Mouse (Mus musculus) cerebellum, postnatal 10 days (tissue): ENCODE measurements around the gene Arhgef2.
A peak's percentile ranks its signal among the peaks of the same experiment; 100 is the strongest.

Source experiments
- DNase-seq, 2 experiments: peaks; one replicate each; pipeline ENCODE4 v3.0.0; 2021; ENCODE audit warnings: mixed read lengths in 2 of 2

Gene Arhgef2

DNA sequence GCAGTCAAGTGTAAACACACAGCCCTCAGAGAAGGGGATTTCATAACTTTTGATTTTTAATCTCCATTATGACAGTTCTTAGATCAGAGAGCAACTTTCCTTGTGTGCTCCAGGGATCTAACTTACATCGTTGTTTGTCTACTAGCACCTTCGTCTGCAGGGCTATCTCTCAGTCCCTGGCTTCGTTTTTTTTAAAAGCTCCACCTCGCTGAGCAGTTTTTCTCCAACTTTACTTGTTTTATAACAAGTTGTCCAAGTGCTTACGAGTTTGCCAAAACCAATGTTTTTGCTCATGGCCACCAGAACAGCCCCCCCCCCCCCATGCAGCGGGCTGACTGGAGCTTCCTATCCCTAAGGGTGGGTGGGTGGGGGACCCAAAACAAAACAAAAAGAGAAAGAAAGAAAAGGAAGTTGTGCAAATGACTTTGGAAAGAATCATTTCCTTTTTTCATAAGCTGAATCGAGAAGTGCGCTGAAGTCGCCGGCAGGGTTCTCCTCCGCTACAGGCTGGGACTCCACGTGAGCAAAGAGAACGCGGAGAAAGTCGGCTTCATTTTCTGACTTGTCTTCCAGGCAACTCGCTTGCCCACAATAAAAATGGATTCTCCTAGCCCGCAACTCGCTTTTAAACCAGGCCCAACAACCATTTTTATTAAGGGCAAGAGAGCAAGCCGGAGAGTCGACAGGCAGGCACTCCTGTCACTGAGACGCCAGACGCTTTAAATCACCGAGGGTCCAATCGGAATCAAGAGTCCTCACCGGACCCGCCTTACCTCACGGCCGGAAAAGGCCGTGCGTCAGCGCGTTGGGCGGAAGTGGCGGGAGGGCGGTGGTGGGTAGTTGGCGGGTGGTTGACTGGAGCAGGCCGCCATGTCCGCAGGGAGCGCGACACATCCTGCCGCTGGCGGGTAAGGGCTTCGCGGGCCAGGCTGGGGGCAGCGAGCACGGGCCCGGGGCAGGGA lies 79.5 kb downstream of the Arhgef2 start, which contains the start of gene Khdc4:
Gene Khdc4 (plus strand): TSS at position 824 of the 962 bp plus-strand sequence.
- peak; percentile 96 to 98 for DNase-seq

DNA sequence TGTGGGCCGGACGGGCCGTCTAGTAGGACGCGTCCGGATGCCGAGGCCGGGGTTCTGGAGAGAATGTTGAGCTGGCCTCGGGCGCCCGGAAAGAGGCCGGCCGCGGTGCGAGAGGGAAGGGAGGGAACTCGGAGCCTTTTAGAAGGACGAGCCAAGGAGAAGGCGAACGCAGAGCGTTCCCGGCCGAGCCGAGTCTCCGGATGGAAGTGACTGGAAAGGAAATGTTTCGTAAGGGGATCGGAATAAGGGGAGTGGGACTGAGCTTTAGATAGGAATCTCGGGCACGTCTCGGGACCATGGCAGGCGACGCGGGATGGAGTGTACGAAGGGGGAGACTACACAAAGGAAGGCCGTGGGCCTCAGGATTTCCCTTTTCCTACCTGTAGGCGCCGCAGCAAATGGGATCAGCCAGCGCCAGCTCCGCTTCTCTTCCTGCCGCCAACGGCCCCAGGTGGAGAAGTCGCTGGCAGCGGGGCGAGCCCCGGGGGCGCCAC lies 80.2 kb downstream of the Arhgef2 start:
- peak; percentile 76 to 77 for DNase-seq

DNA sequence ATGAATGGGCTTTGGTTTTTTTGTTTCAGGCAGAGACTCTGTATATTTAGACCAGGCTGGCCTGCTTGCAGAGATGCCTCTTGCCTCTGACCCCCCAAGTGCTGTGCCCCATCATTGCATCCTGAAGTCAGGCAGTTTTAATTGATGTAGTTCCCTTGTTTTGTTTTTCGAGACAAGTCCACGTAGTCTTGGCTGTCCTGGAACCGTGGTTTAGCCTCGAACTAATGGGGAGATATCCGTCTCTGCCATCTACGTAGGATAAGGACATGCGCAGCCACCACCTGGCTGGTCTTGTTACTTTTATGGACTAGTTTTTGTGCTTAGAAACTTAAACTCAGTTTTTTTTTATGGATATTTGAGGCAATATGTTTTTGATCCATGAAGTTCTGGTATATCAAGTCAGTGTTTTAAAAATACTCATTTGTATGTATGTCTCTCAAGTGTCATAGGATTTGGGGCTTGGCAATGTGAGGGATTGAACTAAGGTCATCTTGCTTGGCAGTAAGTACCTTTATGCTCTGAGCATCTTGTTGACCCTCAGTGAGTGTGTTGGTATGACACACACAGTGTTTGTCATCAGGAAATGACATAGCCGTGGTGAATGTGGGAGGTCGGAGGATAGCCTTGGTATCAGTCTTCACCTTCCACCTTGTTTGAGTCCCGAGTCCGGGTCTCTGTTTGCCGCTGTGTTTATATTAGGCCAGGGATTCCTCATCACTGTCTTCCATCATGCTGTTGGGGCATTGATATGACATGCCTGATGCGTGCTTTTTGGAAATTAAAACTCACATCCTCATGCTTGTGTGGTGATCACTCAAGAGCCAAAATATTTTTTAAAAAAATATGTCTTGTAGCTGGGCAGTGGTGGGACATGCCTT lies 81.2 kb downstream of the Arhgef2 start:
- no peak for DNase-seq

DNA sequence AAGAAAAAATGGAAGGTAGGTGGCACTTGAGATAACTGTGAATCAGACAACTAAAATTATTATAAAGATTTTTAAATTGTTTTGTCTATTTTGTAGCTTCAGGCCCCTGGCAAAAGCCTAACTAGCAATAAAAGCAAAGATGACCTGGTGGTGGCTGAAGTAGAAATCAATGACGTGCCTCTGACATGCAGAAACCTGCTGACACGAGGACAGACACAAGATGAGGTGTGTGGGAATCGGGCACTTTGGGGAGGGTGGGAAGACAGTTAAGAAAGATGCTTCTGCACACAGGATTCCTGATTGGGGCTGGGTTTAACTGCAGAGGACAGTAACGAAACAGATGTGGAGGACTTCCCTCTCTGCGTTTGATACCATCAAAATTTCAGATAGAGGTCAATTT lies 83.3 kb downstream of the Arhgef2 start:
- DNase-seq = no peak

DNA sequence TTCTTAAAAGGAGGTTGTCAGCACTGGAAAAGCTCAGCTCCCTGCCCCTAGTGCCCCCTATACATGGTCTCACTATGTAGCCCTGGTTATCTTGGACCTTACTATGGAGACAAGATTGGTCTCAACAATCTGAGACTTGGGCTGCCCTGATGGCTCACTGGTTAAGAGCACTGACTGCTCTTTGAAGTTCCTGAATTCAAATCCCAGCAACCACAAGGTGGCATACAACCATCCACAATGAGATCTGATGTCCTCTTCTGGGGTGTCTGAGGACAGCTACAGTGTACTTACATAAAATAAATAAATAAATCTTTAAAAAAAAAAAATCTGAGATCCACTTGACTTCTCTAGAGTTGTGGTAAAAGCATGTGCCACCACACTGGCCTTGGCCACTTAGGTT lies 89.8 kb downstream of the Arhgef2 start:
- DNase-seq = no peak
